Mouse (Mus musculus): ENCODE data around the gene Elp5.

DNA sequence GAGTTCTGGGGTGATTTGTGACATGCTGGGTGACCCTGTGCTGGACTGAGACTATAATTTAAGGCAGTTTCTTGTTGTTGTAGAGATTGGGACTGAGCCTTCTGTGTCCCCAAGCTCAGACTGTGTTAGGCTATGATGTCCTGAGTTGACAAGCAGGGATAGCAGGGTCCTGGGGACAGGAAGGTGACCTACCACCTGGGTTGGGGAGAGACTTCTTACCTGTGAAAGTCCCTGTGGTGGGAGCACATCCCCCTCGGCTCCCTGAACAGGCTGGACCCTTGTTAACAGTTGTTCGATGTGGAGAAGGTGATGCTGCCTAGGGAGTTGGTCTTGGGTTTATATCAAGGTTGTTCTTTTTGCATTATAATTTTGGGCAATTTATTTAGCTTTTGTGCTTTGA is 20.2 kb upstream of the Elp5 start:
- TF ChIP-seq POLR2A (IDR thresholded peaks at IDR 0.05; ENCODE audit: borderline replicate concordance, control insufficient read depth, low read depth, low read length) (no peak), CTCF (IDR thresholded peaks at IDR 0.05; ENCODE audit: control insufficient read depth, insufficient read depth, low read length) (no peak)
